Comparison of ENCODE assay signal across 11 mouse cellular contexts in genomic region chr14:34588498-34588897, GRCm38 (mm10). TPM values are rescaled to one million over a fixed set of nuclear protein-coding genes. Genes with fewer than 3 reads are reported as not detected.
DNase-seq lines count a peak whose midpoint lies in the region; ATAC-seq lines count a peak whose summit lies in the region.
"Had no signal": no experiment of that assay in that cellular context is flagged by ENCODE, and none has a peak within 500 bp of the region (broad histone marks: within the 10 kb centered on the region; RNA-seq: fewer than 3 reads in every experiment).

TSS of gene Ldb3 (minus strand) at chr14:34588682.

- peak; percentile 48; the same call in 1 of the 2 replicates for ATAC-seq in embryonic facial prominence, embryonic 14.5 days (ENCODE audit: low read depth)

- no peak within 1 kb of the TSS for H3K4me2 ChIP-seq in embryonic facial prominence, embryonic 14.5 days (ENCODE audit: low read depth, low read length)
- H3K4me2 ChIP-seq: liver, embryonic 13.5 days had no signal

- no peaks in the 10 kb centered on the region for H3K9me3 ChIP-seq in embryonic facial prominence, embryonic 14.5 days (ENCODE audit: control insufficient read depth, low read length)
- H3K9me3 ChIP-seq in embryonic facial prominence, embryonic 10.5 days: no peaks in the 10 kb centered on the region
- H3K9me3 ChIP-seq in limb, embryonic 10.5 days (replicated peaks): no peaks in the 10 kb centered on the region
- H3K9me3 ChIP-seq: forebrain, embryonic 10.5 days; liver, embryonic 13.5 days had no signal

- H3K36me3 ChIP-seq in embryonic facial prominence, embryonic 14.5 days (ENCODE audit: control insufficient read depth, insufficient read depth, low read length): no peaks in the 10 kb centered on the region
- H3K36me3 ChIP-seq in embryonic facial prominence, embryonic 10.5 days (replicated peaks): no peaks in the 10 kb centered on the region
- no peaks in the 10 kb centered on the region for H3K36me3 ChIP-seq in limb, embryonic 10.5 days
- H3K36me3 ChIP-seq: forebrain, embryonic 10.5 days; liver, embryonic 13.5 days had no signal

- H3K27ac ChIP-seq in embryonic facial prominence, embryonic 14.5 days (replicated peaks; ENCODE audit: low read depth, low read length): no peak within 1 kb of the TSS
- H3K27ac ChIP-seq in embryonic facial prominence, embryonic 10.5 days (replicated peaks): no peak within 1 kb of the TSS
- H3K27ac ChIP-seq in limb, embryonic 10.5 days: 0 out of 2 replicates have a peak within 1 kb of the TSS, but pooled peaks have one; percentile 15
- H3K27ac ChIP-seq: forebrain, embryonic 10.5 days; liver, embryonic 13.5 days had no signal

- peak; percentile 31 for DNase-seq in embryonic facial prominence, embryonic 14.5 days (ENCODE audit: low spot score)
- DNase-seq in embryonic facial prominence, embryonic 10.5 days (ENCODE audit: low spot score): no peak
- DNase-seq in adrenal gland, postnatal 36 days: peak; percentile 35 to 59
- peak; percentile 82 to 83 for DNase-seq in heart, adult 9 months (ENCODE audit: low spot score in 2 of 2)
- DNase-seq in limb, embryonic 10.5 days (ENCODE audit: low spot score): no peak
- DNase-seq in spleen, adult 12 weeks (ENCODE audit: low spot score): no peak
- DNase-seq in Muller cell, postnatal 12 days (ENCODE audit: inconsistent ontology term): no peak
- no peak for DNase-seq in left cerebral cortex, postnatal 4 days
- DNase-seq: cerebellum, adult 9-10 months; liver, embryonic 13.5 days had no signal

- H3K4me3 ChIP-seq in embryonic facial prominence, embryonic 14.5 days (ENCODE audit: low read depth, low read length): no peak within 1 kb of the TSS
- H3K4me3 ChIP-seq in embryonic facial prominence, embryonic 10.5 days: no peak within 1 kb of the TSS
- no peak within 1 kb of the TSS for H3K4me3 ChIP-seq in limb, embryonic 10.5 days
- H3K4me3 ChIP-seq: forebrain, embryonic 10.5 days; liver, embryonic 13.5 days had no signal

- H3K9ac ChIP-seq in embryonic facial prominence, embryonic 14.5 days (ENCODE audit: low read depth, low read length): no peak within 1 kb of the TSS
- H3K9ac ChIP-seq: liver, embryonic 13.5 days had no signal

- 0 out of 2 replicates have a peak, but pooled peaks cover 5% of the 10 kb centered on the region for H3K4me1 ChIP-seq in embryonic facial prominence, embryonic 14.5 days (ENCODE audit: control insufficient read depth, insufficient read depth, low read length)
- H3K4me1 ChIP-seq in embryonic facial prominence, embryonic 10.5 days: peaks cover 20% of the 10 kb centered on the region
- peaks cover 21% of the 10 kb centered on the region for H3K4me1 ChIP-seq in limb, embryonic 10.5 days

- intact Hi-C loops in left cerebral cortex, postnatal 4 days (cut with DNase I): no loop called here

- H3K27me3 ChIP-seq in embryonic facial prominence, embryonic 14.5 days (replicated peaks; ENCODE audit: control insufficient read depth, insufficient read depth, low read length): no peaks in the 10 kb centered on the region
- H3K27me3 ChIP-seq in embryonic facial prominence, embryonic 10.5 days (replicated peaks; ENCODE audit: low read depth, poor library complexity, severe bottlenecking): no peaks in the 10 kb centered on the region
- H3K27me3 ChIP-seq in limb, embryonic 10.5 days (ENCODE audit: low read depth, poor library complexity, severe bottlenecking): no peaks in the 10 kb centered on the region
- H3K27me3 ChIP-seq: liver, embryonic 13.5 days had no signal

- 65% methylated on average over 8 of the region's 8 CpGs for WGBS in embryonic facial prominence, embryonic 14.5 days
- 65% methylated on average over 8 of the region's 8 CpGs for WGBS in embryonic facial prominence, embryonic 10.5 days
- WGBS in limb, embryonic 10.5 days: 57% methylated on average over 8 of the region's 8 CpGs

RNA-seq across cellular contexts. Expression of gene Ldb3, which starts in this region (rescaled TPM):
- 58.3 and 86.4 TPM in 2 replicates for polyA plus RNA-seq in embryonic facial prominence, embryonic 14.5 days (2014; fragmentation: Nextera tagmentation; extraction: Ambion mirVana)
- polyA plus RNA-seq in embryonic facial prominence, embryonic 10.5 days (2016; fragmentation: Nextera tagmentation; extraction: Ambion mirVana): 0.59 TPM in 1 of 2 replicates, not detected in the other
- total RNA-seq in adrenal gland, postnatal 36 days (2021): 1 to 10 TPM in 1 of 2 experiments, under 1 TPM in 1; 0.46 to 1.1 TPM
- polyA plus RNA-seq in limb, embryonic 10.5 days (2016; fragmentation: Nextera tagmentation; extraction: Ambion mirVana): 0.11 and 0.48 TPM in 2 replicates
- 1 to 10 TPM; 1.5 to 1.7 TPM for total RNA-seq in left cerebral cortex, postnatal 4 days (2021)

Comparison
In these comparisons a context has a peak if more than half of its experiments do, and no peak if none do; other contexts are left out.
1. RNA of gene Ldb3 (polyA plus RNA-seq): 58.3 to 86.4 TPM in embryonic facial prominence, embryonic 14.5 days; 0.11 to 0.48 TPM in limb, embryonic 10.5 days and 0.59 TPM in embryonic facial prominence, embryonic 10.5 days; every median in the first group is over 10 times any median in the second.
2. DNase-seq: peak in embryonic facial prominence, embryonic 14.5 days (single experiment), adrenal gland, postnatal 36 days (2 of 2) and heart, adult 9 months (2 of 2); none in embryonic facial prominence, embryonic 10.5 days (single experiment), limb, embryonic 10.5 days (single experiment), spleen, adult 12 weeks (single experiment), Muller cell, postnatal 12 days (single experiment) and left cerebral cortex, postnatal 4 days (single experiment).